Mouse (Mus musculus) left cerebral cortex, postnatal 25 days (tissue): ENCODE measurements at regions not wholly inside any gene's neighbourhood (a gene's known extent, or its start where the extent isn't known, plus 50 kb on each side); places are given as distances from the start of the nearest gene placed in this dataset.

Experiments used
- DNase-seq, 2 experiments: peaks; one replicate each; pipeline ENCODE4 v3.0.0; 2022; ENCODE audit warnings: low spot score in 2 of 2, mixed read lengths in 1 of 2
- intact Hi-C: fragments of 180-260 bp; cut with DNase I; formaldehyde crosslinking; loops from one replicate; pipeline ENCODE4 v1.15.1; 2025

DNA sequence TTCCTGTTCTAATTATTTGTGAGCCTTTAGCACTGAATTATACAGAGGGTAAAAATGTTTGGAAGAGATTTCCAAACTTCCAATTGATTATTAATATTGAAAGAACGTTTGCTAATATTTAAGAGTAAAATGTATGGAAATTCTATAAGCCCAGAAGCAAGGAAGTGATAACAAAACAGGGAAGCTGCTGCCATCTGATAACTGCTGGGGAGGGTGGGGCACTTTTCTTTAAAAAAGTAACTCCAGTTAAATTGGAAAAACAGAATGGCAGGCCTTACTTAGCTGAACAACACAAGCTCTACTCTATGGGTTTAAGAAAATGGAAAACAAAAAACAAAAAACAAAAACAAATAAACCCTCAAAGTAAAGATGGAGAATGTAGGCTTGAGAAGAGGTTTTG, 1327.7 kb downstream of the Hace1 start:
- no peak for DNase-seq
- intact Hi-C loops: no loop called here

DNA sequence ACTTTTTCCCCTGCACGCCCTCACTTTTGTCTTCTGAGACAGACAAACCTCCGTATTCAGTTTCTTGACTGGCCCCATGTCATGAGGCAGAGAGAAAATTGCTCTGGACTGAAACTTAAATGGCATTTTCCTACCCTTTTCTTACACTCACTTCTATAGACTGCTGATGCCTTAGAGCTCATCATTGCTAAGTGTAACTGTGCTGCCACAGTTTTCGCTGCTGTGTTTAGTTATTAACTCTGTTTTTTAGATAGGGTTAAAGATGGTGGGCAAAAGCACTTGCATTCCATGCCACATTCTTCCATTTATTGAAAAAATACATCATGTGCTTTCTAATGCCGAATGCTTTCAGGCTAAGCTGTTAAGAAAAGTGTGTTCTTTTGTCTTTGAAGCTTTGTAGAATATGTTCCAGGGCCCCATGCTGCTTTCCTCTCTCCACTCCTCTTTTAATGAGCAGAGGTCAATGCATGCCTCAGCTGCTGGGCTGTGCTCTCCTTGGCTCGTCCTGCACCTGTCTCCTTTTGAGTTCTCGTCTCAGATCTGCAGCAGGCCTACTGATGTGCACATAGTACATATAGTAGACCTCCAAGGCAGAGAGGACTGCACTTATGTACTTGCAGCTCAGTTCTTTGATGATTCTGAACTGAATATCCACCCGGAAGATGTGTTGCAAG, 1345.0 kb downstream of the Hace1 start:
- DNase-seq: no peak
- intact Hi-C loops: no loop called here

DNA sequence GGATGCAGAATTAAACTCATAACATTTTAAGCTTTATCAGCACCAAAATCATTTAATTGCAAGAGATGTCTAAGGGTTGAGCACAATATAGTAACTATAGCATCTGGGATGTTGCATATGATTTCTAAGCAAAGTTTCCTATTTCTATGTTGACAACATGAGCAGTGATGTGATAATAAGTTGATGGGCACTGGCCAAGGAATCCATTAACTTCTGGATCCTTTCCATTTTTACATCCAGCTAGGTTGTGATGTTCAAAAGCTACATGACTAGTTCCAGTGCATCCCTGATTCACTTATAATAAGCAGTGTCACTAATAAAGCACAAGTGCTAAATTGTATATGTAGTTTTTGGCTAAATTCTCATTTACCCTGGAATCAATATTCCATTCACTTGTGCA, 1356.7 kb downstream of the Hace1 start:
- no peak for DNase-seq
- intact Hi-C loops: no loop called here

DNA sequence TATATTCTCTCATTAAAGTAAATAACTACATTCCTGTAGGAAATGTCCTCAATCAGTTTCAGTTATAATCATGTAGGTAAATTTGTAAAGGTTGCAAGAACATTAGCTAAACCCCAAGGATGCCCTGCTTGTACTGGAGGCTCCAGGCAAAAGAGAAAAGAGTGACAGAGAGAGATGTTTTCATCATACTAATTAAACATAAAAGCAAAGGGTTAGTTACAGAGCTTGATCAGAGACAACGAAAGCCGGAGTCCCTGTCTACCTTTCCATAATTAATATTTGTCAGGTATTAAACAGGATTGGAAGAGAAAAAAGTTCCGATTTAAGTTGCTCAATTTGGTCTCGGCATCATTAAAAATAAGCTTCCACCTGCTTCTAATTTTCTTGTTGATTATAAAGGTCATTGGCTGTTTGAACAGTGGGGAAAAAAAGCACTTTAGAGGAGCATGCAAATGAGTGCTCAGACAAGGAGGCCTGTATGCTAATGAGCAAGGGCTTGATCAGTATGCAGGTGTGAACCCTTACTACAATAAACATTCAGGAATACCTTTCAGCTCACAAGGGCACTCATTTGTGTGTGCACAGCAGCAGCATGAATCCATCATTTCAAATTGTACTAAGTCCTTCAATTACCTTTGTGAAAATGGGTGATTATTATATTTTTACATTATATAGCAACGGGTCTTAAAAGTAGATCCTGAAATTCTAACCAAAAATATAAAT, 1358.8 kb downstream of the Hace1 start:
- no peak for DNase-seq
- intact Hi-C loops: no loop called here

DNA sequence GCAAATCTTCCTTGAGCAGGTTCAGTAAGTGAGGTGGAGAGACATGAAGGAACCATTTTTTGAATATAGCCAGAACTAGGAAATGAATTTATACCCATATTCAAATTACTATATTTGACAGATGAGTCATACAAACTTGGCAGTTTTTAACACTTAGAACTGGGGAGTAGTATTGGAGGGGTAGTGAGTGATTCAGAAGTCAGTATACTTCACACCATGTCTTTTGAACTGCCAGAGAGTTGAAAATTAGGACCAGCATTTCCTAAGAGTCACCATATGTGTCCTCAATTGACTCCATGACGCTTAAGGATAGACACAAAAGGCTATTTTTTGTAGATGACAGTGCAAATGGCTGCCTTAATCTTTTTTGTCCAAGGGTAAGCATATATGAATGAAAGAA, 1361.7 kb downstream of the Hace1 start:
- peak in 1 of 2 experiments; percentile 38 for DNase-seq

DNA sequence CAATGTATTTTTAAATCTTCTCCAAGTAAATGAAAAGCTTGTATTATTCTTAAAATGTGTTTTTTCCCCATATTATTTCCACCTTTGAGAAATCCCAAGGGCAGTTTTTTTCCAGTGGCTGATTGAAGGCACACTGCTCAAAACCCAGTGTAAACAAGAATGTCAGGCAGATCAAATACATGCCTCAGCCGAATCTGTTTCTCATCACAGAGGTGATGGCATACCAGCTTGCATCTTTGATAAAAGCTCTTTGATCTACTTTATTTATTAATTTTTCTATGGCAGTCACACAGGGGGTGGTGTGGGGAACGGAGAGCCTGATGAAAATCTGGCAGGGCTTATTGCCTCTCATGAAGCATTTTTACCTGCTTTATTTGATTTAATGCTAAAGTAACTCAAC, 1362.2 kb downstream of the Hace1 start:
- no peak for DNase-seq

More for the DNA sequence above, 1361.7 kb downstream of the Hace1 start:
- intact Hi-C loops: no loop called here

DNA sequence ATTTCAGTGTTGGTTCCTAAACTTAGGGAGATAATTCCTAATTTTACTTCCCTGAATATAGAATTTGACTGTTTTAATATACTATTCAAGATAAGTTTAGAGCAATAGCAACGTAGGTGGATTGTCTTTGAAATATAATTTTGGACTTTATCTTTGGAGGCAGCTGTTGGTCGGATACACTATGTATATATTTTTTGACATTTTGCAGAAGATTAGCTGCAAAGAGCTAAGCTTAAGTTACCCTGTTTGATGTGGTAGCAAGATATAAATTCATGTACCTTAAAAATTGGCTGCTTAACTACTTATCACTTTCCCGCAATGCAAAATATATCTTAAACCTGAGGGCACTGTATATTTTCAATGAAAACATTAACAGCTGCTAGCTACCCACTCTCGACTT, 1375.3 kb downstream of the Hace1 start:
- DNase-seq: no peak
- intact Hi-C loops: no loop called here

More for the DNA sequence above, 1362.2 kb downstream of the Hace1 start:
- intact Hi-C loops: no loop called here

DNA sequence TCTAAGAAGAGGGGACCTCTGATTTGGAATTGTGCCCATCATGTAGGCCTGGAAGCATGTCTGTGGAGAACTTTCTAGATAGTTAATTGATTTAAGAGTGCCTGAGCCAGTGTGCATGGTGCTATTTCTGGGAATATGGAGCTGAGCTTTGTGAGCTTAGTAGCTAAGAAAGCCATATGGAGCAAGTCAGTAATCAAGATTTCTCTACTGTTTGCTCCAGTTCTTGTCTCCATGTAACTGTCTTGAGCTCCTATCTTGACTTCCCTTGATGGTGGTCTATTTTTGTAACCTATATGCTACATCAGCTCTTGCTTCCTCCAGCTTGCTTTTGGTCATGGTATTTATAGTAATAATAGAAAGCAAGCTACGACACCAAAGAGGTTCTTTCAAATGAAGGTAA, 1377.1 kb downstream of the Hace1 start:
- DNase-seq: no peak
- intact Hi-C loops: no loop called here

DNA sequence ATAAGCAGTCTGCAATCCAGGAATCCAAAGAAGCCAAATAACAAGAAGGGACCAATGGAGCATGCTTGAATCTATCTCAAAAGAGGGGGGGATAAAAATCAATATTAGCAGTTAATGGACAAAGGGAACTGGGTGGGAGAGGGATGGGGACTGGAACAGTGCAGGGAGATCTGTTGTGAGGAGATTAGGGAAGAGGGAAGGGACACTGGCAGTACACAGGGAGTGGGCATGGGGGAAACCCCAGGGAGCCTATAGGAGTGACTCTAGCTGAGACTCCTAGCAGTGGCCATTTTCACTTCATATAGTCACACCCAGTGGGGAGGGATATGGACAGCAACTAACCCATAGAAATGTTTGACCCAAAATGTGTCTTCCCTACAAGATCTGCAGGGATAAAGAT, 1402.8 kb downstream of the Hace1 start:
- no peak for DNase-seq
- intact Hi-C loops: no loop called here

DNA sequence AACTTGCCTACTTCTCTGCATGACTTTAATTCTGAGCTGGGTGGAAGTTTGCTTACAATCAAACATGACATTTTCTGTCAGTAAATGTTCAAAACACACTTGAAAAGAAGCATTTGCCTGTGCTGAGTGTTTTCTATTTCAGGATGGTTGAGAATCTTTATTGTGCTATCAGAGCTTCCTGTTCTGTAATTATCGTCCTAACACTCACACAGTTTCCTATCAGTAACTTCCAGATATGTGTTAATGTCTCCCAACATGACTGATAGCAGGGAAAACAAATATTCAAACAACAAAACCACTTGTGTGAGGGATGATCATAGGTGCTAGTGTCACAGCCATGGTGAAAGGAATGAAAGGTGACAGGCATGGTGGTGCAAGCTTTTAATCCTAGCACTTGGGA, 1422.1 kb downstream of the Hace1 start:
- intact Hi-C loops: no loop called here
- no peak for DNase-seq

DNA sequence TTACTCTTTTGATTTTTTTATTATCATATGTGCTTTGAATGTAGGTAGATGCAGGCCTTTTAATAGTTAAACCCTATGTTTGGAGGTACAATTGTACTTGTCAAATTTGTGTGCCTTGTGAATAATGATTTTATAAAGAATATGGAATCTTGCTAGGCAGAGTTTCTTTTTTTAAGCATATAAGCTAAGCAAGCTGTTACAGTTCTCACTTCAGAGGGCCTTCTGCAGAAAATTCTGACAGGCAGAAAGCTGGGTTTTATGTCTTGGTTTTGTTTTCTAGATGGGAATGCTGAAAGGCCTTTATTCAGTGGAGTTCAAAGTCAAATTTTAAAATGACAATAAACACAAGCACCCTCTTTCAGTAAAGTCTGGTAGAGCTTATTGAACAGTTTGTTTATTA, 1451.1 kb downstream of the Hace1 start:
- intact Hi-C loops: no loop called here
- DNase-seq: peak in 1 of 2 experiments; percentile 56

DNA sequence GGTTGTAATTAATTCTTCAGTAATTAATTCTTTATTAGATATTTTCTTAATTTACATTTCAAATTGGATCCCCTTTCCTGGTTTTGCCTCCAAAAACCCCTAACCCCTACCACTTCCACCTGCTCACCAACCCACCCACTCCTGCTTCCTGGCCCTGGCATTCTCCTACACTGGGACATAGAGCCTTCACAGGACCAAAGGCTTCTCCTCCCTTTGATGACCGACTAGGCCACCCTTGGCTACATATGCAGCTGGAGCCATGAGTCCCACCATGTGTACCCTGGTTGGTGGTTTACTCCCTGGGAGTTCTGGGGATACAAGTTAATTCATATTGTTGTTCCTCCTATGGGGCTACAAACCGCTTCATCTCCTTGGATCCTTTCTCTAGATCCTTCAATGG, 1477.0 kb downstream of the Hace1 start:
- intact Hi-C loops: no loop called here
- DNase-seq: no peak

DNA sequence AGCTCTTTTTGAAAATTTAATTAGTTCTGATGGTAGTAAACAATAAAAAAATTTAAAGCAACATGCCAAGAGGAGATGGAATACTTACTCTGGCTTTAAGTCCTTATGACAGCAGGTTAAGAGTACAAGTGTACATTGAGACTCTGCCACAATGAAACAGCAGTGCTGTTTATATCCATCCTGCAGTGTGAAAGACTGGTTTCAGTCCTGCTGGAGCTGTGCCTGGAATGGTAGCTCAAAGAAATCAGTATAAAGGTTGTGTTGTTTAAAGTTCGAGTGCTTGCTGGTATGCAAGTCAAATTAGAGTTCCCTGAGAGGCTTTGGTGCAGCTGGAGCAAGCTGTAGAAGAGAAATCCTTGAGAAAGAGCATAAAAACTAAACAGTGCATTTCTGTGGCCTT, 1524.9 kb downstream of the Hace1 start:
- DNase-seq: peak; percentile 30 to 49
- intact Hi-C loops: no loop called here
